Mouse (Mus musculus) heart, adult 2 months (tissue): ENCODE measurements around the gene Helt.

ENCODE experiments used
- CTCF ChIP-seq: fragments of 200-600 bp; IDR thresholded peaks from 2 replicates; pipeline ENCODE4 v1.8.1; 2022; ENCODE audit warnings: antibody characterized with exemption, mild to moderate bottlenecking, moderate library complexity
- POLR2A ChIP-seq: fragments of 200-500 bp; IDR thresholded peaks from 2 replicates; pipeline ENCODE4 v1.6.1; 2011; ENCODE audit warnings: mild to moderate bottlenecking, low read depth, low read length, control low read depth; ENCODE audit not compliant: insufficient read depth

GRCm38 (mm10) chr8:46323672-46324191 is 29.3 kb upstream of the Helt start:
- TF ChIP-seq POLR2A (no peak), CTCF (no peak)
